Comparison of ENCODE assay signal across 8 mouse cellular contexts in genomic region chr10:125786197-125786879, GRCm38 (mm10).
DNase-seq lines count a peak whose midpoint lies in the region; ATAC-seq lines count a peak whose summit lies in the region.

No protein-coding gene starts in this region.

- H3K4me1 ChIP-seq in heart, embryonic 16.5 days (ENCODE audit: control insufficient read depth, insufficient read depth, low read length): peaks cover 19% of the 10 kb centered on the region
- H3K4me1 ChIP-seq in embryonic facial prominence, embryonic 13.5 days: peaks cover 47% of the 10 kb centered on the region
- H3K4me1 ChIP-seq in hindbrain, embryonic 16.5 days (ENCODE audit: control insufficient read depth, insufficient read depth, low read depth, low read length): peaks cover 21% of the 10 kb centered on the region
- peaks cover 22% of the 10 kb centered on the region for H3K4me1 ChIP-seq in midbrain, embryonic 16.5 days (ENCODE audit: control insufficient read depth, insufficient read depth, low read length)

- ATAC-seq in heart, embryonic 16.5 days (replicated peaks; ENCODE audit: extremely low read depth, insufficient read depth, low FRiP score): no peak
- ATAC-seq in embryonic facial prominence, embryonic 13.5 days (ENCODE audit: insufficient number of reproducible peaks, insufficient read depth, low FRiP score, low TSS enrichment, low read depth): peak; percentile 53; the same call in 1 of the 2 replicates
- ATAC-seq in hindbrain, embryonic 16.5 days: no peak
- peak; percentile 39; the same call in 1 of the 2 replicates for ATAC-seq in midbrain, embryonic 16.5 days

- peak overlapping the region; percentile 48 for H3K9ac ChIP-seq in heart, embryonic 16.5 days (ENCODE audit: low read length)
- H3K9ac ChIP-seq in embryonic facial prominence, embryonic 13.5 days: no peak overlapping the region
- no peak overlapping the region for H3K9ac ChIP-seq in hindbrain, embryonic 16.5 days (ENCODE audit: low read depth, low read length)
- no peak overlapping the region for H3K9ac ChIP-seq in midbrain, embryonic 16.5 days (ENCODE audit: low read depth, low read length)

- WGBS in heart, embryonic 16.5 days: 19% methylated on average over 10 of the region's 10 CpGs
- WGBS in embryonic facial prominence, embryonic 13.5 days: 2% methylated on average over 10 of the region's 10 CpGs
- 26% methylated on average over 10 of the region's 10 CpGs for WGBS in hindbrain, embryonic 16.5 days
- WGBS in midbrain, embryonic 16.5 days: 8% methylated on average over 10 of the region's 10 CpGs

- H3K27ac ChIP-seq in heart, embryonic 16.5 days (ENCODE audit: low read length): no peak overlapping the region
- peak overlapping the region; percentile 95 for H3K27ac ChIP-seq in embryonic facial prominence, embryonic 13.5 days
- H3K27ac ChIP-seq in hindbrain, embryonic 16.5 days (ENCODE audit: low read depth, low read length): no peak overlapping the region
- no peak overlapping the region for H3K27ac ChIP-seq in midbrain, embryonic 16.5 days (ENCODE audit: low read length)

- H3K36me3 ChIP-seq in heart, embryonic 16.5 days (ENCODE audit: control insufficient read depth, insufficient read depth): no peaks in the 10 kb centered on the region
- no peaks in the 10 kb centered on the region for H3K36me3 ChIP-seq in embryonic facial prominence, embryonic 13.5 days
- no peaks in the 10 kb centered on the region for H3K36me3 ChIP-seq in hindbrain, embryonic 16.5 days (ENCODE audit: control insufficient read depth, insufficient read depth, low read length)
- no peaks in the 10 kb centered on the region for H3K36me3 ChIP-seq in midbrain, embryonic 16.5 days (ENCODE audit: control insufficient read depth, insufficient read depth, low read length)

- H3K4me2 ChIP-seq in heart, embryonic 16.5 days (ENCODE audit: low read depth, low read length): peak overlapping the region; percentile 77
- H3K4me2 ChIP-seq in embryonic facial prominence, embryonic 13.5 days: peak overlapping the region; percentile 59
- peak overlapping the region; percentile 67 for H3K4me2 ChIP-seq in hindbrain, embryonic 16.5 days (ENCODE audit: low read length)
- H3K4me2 ChIP-seq in midbrain, embryonic 16.5 days (ENCODE audit: low read length): peak overlapping the region; percentile 71

- peaks cover 2% of the 10 kb centered on the region; the same call in 1 of the 2 replicates for H3K27me3 ChIP-seq in heart, embryonic 16.5 days (ENCODE audit: control insufficient read depth, insufficient read depth, low read length)
- H3K27me3 ChIP-seq in embryonic facial prominence, embryonic 13.5 days: no peaks in the 10 kb centered on the region
- no peaks in the 10 kb centered on the region for H3K27me3 ChIP-seq in hindbrain, embryonic 16.5 days (replicated peaks; ENCODE audit: control insufficient read depth, insufficient read depth, low read length)
- H3K27me3 ChIP-seq in midbrain, embryonic 16.5 days (ENCODE audit: control insufficient read depth, insufficient read depth, low read depth, low read length): no peaks in the 10 kb centered on the region

- H3K9me3 ChIP-seq in heart, embryonic 16.5 days (replicated peaks; ENCODE audit: control insufficient read depth, low read length): peaks cover 3% of the 10 kb centered on the region; the same call in 1 of the 2 replicates
- H3K9me3 ChIP-seq in embryonic facial prominence, embryonic 13.5 days: no peaks in the 10 kb centered on the region
- H3K9me3 ChIP-seq in hindbrain, embryonic 16.5 days (ENCODE audit: control insufficient read depth, low read length): no peaks in the 10 kb centered on the region
- no peaks in the 10 kb centered on the region for H3K9me3 ChIP-seq in midbrain, embryonic 16.5 days (replicated peaks; ENCODE audit: control insufficient read depth, low read length, poor library complexity, severe bottlenecking)

- H3K4me3 ChIP-seq in heart, embryonic 16.5 days (ENCODE audit: low read length): peak overlapping the region; percentile 49
- H3K4me3 ChIP-seq in embryonic facial prominence, embryonic 13.5 days: peak overlapping the region; percentile 31
- H3K4me3 ChIP-seq in hindbrain, embryonic 16.5 days (ENCODE audit: low read length): peak overlapping the region; percentile 29; the same call in 1 of the 2 replicates
- H3K4me3 ChIP-seq in midbrain, embryonic 16.5 days (ENCODE audit: low read depth, low read length): peak overlapping the region; percentile 35

- DNase-seq in heart, adult 9 months (ENCODE audit: low spot score in 2 of 2): no peak
- no peak for DNase-seq in layer of hippocampus, adult 18-20 months (ENCODE audit: low spot score in 2 of 2)
- no peak for DNase-seq in ovary, adult 18-20 months (ENCODE audit: low spot score)
- DNase-seq in layer of hippocampus, postnatal 10 days (ENCODE audit: low spot score in 2 of 2): no peak

Comparison
In these comparisons a context has a peak if more than half of its experiments do, and no peak if none do; other contexts are left out.
1. ATAC-seq: peak in embryonic facial prominence, embryonic 13.5 days (single experiment) and midbrain, embryonic 16.5 days (single experiment); none in heart, embryonic 16.5 days (single experiment) and hindbrain, embryonic 16.5 days (single experiment).
2. Peak in every context shown above with its lines, with median percentiles within 50 percentile points of each other: H3K4me2 ChIP-seq and H3K4me3 ChIP-seq.